Mouse (Mus musculus) ZHBTc4 (cell line): ENCODE results near the gene Speg.

Source experiments
- DNase-seq: peaks from one replicate; pipeline ENCODE4 v3.0.0-alpha.2; 2011; ENCODE audit warnings: low read depth, low spot score

Gene Speg

DNA sequence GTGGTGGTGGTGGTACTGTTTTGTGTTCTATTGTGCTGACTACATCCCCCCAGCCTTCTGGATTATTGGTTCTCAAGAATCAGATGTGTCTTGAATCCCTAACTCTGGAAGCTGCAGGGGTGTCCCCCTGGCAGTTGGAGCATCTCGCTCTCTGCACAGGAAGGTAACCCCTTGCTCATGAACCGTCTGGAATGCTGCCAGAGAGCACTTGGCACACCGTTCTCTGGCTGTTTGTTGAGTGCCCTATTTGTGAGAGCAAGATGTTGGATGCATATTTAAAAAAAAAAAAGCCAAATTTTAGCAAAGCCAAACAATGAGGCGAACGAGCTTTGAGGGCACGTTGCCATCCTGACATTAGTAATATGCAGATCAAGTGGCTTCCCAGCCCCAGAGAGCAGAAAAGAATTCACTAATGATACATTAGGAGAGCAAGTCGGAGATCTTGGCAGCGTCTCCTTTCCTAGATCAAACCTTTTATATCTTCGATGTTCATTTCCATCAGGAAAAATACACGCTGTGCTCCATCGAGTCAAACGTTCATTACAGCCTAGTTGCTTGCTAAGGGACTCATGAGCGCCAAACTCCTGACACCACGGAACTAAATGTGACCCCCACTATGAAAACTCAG is 9.5 kb upstream of the Speg start:
- no peak for DNase-seq

- DNase-seq, result no peak
These were observed 5.6 kb upstream of the Speg start for GRCm38 (mm10) chr1:75369360-75369983.

- DNase-seq, result no peak
These were observed 5.0 kb upstream of the Speg start for GRCm38 (mm10) chr1:75369984-75370660.

GRCm38 (mm10) chr1:75371317-75372095 is 3.6 kb upstream of the Speg start:
- peak; percentile 61 for DNase-seq

GRCm38 (mm10) chr1:75372450-75372849 is 2.6 kb upstream of the Speg start:
- no peak for DNase-seq

GRCm38 (mm10) chr1:75373276-75373675 is 1.8 kb upstream of the Speg start:
- DNase-seq, result no peak

DNA sequence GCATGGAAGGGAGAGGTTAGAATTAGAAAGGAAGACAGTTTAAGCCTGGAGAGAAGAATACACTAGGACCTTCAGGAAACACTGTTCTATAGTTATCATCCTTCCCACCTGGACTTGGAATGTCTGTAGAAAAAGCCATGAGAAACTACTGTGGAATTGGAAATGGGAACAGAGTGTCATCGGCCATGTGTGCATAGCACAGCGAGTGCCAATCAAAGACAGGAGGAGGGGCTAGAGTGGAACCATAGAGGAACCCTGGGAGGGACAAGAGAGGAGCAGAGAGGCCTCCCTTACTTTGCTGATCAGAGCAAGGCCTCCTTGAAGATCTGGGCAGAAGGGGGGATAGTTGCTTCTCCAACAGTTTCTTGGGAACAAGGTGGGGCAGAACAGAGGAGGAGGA is 4.1 kb downstream of the Speg start:
- DNase-seq, result no peak

GRCm38 (mm10) chr1:75379931-75380330 is 4.8 kb downstream of the Speg start:
- DNase-seq, result no peak

DNA sequence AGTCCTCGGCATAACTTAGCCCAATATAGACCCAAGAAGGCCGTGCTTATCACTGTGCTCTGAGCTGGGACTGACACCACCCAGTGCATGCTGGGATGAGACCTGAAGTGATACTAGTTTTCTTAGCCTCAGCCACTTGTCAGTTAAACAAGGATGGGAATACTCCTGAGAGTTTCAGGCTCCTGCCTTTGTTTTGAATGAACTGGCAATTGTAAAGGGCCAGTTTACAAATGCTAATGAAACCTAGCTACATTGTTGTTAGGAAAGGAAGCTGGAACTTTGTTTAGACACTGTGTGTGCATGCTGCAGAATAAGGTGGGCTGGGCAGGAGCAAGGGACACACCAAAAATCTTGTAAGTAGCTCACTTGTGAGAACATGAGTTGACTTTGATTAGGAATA is 5.9 kb downstream of the Speg start:
- DNase-seq, result peak; percentile 61

GRCm38 (mm10) chr1:75381482-75382355 is 6.6 kb downstream of the Speg start:
- DNase-seq, result peak; percentile 68

GRCm38 (mm10) chr1:75382356-75383071 is 7.4 kb downstream of the Speg start:
- DNase-seq, result peak; percentile 69

- DNase-seq, result no peak
These were observed 9.5 kb downstream of the Speg start for GRCm38 (mm10) chr1:75384470-75385141.

DNA sequence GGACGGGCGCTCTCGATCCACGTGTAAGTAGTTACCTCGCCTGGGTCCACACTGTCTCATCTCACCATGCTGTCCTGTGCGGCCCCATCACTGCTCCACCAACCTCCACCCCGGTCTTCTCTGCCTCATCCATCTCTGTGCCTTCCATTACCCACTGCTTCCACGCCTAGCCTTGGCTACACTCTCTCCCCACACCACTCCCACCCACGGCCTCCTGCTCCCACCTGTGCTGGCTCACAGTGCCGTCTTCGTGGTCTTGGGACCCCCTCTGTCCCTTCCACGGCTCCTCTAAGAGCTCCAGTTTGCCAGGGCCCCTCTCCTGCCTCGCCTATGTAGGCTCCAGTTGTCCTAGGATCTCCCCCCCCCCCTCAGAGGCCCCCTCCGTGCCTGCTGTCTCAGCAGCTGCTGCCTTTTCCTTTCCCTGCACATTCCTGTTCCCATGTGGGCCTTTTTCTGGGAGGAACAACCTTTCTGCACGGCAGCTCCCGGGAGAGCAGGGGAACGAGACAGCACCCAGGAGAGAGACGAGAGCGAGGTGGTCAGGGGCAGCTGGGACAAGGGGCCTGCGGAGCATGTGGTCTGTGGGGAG is 10.1 kb downstream of the Speg start:
- DNase-seq, result no peak

- DNase-seq, result no peak
These were observed 11.1 kb downstream of the Speg start for GRCm38 (mm10) chr1:75386149-75386548.

DNA sequence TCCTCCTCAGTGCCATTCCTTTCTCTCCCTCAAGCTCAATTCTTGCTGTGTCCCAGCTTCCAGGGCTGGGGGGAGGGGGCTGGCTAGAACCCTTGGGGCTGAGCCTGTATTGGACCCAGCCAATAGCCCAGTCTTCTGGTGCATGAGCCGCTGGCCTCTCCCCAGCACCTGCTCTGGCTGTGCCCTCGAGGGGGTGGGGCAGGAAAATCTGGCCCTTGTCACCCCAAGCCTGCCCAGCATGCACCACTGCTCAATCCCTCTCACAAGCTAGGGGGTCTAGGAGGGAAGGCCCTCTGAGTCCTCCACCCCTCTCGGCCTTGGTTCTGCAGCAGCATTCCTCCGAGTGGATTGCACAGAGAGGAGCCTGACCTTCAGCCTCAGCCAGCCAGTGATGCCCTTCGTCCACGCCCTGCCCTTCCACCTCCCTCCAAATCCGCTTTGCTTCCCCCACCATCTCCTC is 12.4 kb downstream of the Speg start:
- peak; percentile 33 for DNase-seq

DNA sequence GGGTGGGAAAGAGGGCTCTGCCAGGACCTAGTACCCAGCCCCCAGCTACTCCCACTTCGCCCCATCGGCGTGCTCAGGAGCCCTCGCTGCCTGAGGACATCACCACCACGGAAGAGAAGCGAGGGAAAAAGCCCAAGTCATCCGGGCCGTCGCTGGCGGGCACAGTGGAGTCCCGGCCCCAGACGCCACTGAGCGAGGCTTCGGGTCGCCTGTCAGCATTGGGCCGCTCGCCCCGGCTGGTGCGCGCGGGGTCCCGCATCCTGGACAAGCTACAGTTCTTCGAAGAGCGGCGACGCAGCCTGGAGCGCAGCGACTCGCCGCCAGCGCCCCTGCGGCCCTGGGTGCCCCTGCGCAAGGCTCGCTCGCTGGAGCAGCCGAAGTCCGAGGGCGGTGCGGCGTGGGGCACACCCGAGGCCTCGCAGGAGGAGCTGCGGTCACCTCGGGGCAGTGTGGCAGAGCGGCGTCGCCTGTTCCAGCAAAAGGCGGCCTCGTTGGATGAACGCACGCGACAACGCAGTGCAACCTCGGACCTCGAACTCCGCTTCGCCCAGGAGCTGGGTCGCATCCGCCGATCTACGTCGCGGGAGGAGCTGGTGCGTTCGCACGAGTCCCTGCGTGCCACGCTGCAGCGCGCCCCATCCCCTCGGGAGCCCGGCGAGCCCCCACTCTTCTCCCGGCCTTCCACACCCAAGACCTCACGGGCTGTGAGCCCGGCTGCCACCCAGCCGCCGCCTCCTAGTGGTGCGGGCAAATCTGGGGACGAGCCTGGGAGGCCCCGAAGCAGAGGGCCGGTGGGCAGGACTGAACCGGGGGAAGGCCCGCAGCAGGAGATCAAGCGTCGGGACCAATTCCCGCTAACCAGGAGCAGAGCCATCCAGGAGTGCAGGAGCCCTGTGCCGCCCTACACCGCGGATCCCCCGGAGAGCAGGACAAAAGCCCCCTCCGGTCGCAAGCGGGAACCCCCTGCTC is 13.1 kb downstream of the Speg start:
- DNase-seq, result peak; percentile 56

DNA sequence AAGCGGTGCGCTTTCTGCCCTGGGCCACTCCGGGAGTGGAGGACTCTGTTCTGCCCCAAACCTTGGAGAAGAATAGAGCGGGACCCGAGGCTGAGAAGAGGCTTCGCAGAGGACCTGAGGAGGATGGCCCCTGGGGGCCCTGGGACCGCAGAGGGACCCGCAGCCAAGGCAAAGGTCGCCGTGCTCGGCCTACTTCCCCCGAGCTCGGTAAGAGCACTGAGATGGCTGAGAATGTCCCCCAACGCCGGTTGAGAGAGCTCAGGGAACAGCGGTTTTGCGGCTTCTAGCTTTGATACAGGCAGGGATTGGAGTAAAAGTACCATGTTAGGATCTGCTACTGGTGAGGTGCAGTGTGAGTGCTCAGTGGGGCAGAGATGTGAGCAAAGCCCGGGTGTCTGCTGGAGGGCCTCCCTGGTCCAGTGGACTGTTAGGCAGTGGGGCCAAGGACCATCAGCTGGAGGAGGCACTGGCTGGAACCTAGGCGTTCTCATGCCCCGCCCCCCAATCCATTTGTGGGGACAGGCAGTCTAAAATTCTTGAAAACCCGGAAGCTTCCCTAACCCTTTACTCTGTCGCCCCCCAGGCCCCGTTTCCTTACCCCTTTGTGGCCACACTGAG is 13.9 kb downstream of the Speg start:
- no peak for DNase-seq

- no peak for DNase-seq
These were observed 18.0 kb downstream of the Speg start for GRCm38 (mm10) chr1:75393139-75393538.
